Mouse (Mus musculus): ENCODE data around the gene Trim12a. TPM values are rescaled to one million over a fixed set of nuclear protein-coding genes. Genes with fewer than 3 reads are reported as not detected.
"Not testable (repeated sequence)": the region's sequence is repeated elsewhere in the genome, so short reads cannot be mapped to it uniquely, and the experiment has no call there.

The Trim12a gene
- polyA plus RNA-seq, 1 experiment = not detected

- TF ChIP-seq GATA1 (IDR thresholded peaks at IDR 0.05; ENCODE audit: low read length) (no peak), TAL1 (IDR thresholded peaks at IDR 0.05; ENCODE audit: low read length) (no peak)
- H3K27me3 ChIP-seq (ENCODE audit: control insufficient read depth) = no peaks in the 10 kb centered on the region
- no peaks in the 10 kb centered on the region for H3K9me3 ChIP-seq (ENCODE audit: control insufficient read depth, low read length)
- no peak overlapping the region for H3K4me3 ChIP-seq (replicated peaks)
- no peaks in the 10 kb centered on the region for H3K4me1 ChIP-seq (ENCODE audit: control insufficient read depth)
- no peaks in the 10 kb centered on the region for H3K36me3 ChIP-seq (ENCODE audit: control insufficient read depth)
Observed at GRCm38 (mm10) chr7:104291638-104292400, 23.4 kb downstream of the Trim12a start.

- TF ChIP-seq GATA1 (IDR thresholded peaks at IDR 0.05; ENCODE audit: low read length) = no peak
- TF ChIP-seq TAL1 (IDR thresholded peaks at IDR 0.05; ENCODE audit: low read length) = no peak
- Histone ChIP-seq H3K36me3 (ENCODE audit: control insufficient read depth) (no peaks in the 10 kb centered on the region), H3K4me1 (ENCODE audit: control insufficient read depth) (no peaks in the 10 kb centered on the region), H3K4me3 (replicated peaks) (no peak overlapping the region), H3K9me3 (ENCODE audit: control insufficient read depth, low read length) (no peaks in the 10 kb centered on the region), H3K27me3 (ENCODE audit: control insufficient read depth) (no peaks in the 10 kb centered on the region)
Observed at GRCm38 (mm10) chr7:104290641-104291040, 24.6 kb downstream of the Trim12a start.

- not testable (repeated sequence) for H3K4me1 ChIP-seq (ENCODE audit: control insufficient read depth); H3K27me3 ChIP-seq (ENCODE audit: control insufficient read depth); H3K36me3 ChIP-seq (ENCODE audit: control insufficient read depth); H3K4me3 ChIP-seq (replicated peaks); H3K9me3 ChIP-seq (ENCODE audit: control insufficient read depth, low read length)
Observed at GRCm38 (mm10) chr7:104287576-104288443, 27.5 kb downstream of the Trim12a start, which contains the start of gene Trim5. Trim5 (minus strand) TSS chr7:104288094.

GRCm38 (mm10) chr7:104279361-104279760 lies 35.9 kb downstream of the Trim12a start:
- H3K27me3 ChIP-seq (ENCODE audit: control insufficient read depth); H3K9me3 ChIP-seq (ENCODE audit: control insufficient read depth, low read length); H3K36me3 ChIP-seq (ENCODE audit: control insufficient read depth); H3K4me3 ChIP-seq (replicated peaks); H3K4me1 ChIP-seq (ENCODE audit: control insufficient read depth): not testable (repeated sequence)

GRCm38 (mm10) chr7:104265335-104265734 lies 49.9 kb downstream of the Trim12a start:
- not testable (repeated sequence) for H3K4me1 ChIP-seq (ENCODE audit: control insufficient read depth); H3K36me3 ChIP-seq (ENCODE audit: control insufficient read depth); H3K4me3 ChIP-seq (replicated peaks)

GRCm38 (mm10) chr7:104260380-104260779 lies 54.9 kb downstream of the Trim12a start:
- not testable (repeated sequence) for H3K27me3 ChIP-seq (ENCODE audit: control insufficient read depth); H3K4me3 ChIP-seq (replicated peaks); H3K9me3 ChIP-seq (ENCODE audit: control insufficient read depth, low read length); H3K4me1 ChIP-seq (ENCODE audit: control insufficient read depth); H3K36me3 ChIP-seq (ENCODE audit: control insufficient read depth)

More at GRCm38 (mm10) chr7:104265335-104265734, 49.9 kb downstream of the Trim12a start:
- not testable (repeated sequence) for H3K27me3 ChIP-seq (ENCODE audit: control insufficient read depth); H3K9me3 ChIP-seq (ENCODE audit: control insufficient read depth, low read length)

Other genes with a start within 250 kb of the Trim12a start
- not detected in 2 replicates for gene Olfr644, start 243.6 kb downstream of the Trim12a start, polyA plus RNA-seq (2012)
- not detected in 2 replicates for gene Olfr645, start 230.0 kb downstream of the Trim12a start, polyA plus RNA-seq (2012)
- gene Olfr646, start 210.6 kb downstream of the Trim12a start, polyA plus RNA-seq (2012) = not detected in 2 replicates
- not detected in 2 replicates for gene Ubqln5, start 185.6 kb downstream of the Trim12a start, polyA plus RNA-seq (2012)
- gene Olfr643, start 178.1 kb downstream of the Trim12a start, polyA plus RNA-seq (2012) = not detected in 2 replicates
- gene Ubqln3, start 172.2 kb downstream of the Trim12a start, polyA plus RNA-seq (2012) = not detected in 2 replicates
- gene Ubqlnl, start 164.9 kb downstream of the Trim12a start, polyA plus RNA-seq (2012) = not detected in 2 replicates
- not detected in 2 replicates for gene Olfm5, start 150.6 kb downstream of the Trim12a start, polyA plus RNA-seq (2012)
- 0.03 TPM in 1 of 2 replicates, not detected in the other for gene Olfr648, start 132.1 kb downstream of the Trim12a start, polyA plus RNA-seq (2012)
- gene Olfr649, start 119.5 kb downstream of the Trim12a start, polyA plus RNA-seq (2012) = not detected in 2 replicates
- not detected in 2 replicates for gene Trim6, start 96.7 kb downstream of the Trim12a start, polyA plus RNA-seq (2012)
- gene Trim34a, start 71.0 kb downstream of the Trim12a start, polyA plus RNA-seq (2012) = not detected in 2 replicates
- gene Trim5, start 27.4 kb downstream of the Trim12a start, polyA plus RNA-seq (2012) = 0.03 TPM in 1 of 2 replicates, not detected in the other
- not detected in 2 replicates for gene Trim34b, start 14.0 kb upstream of the Trim12a start, polyA plus RNA-seq (2012)
- 0.04 and 0.05 TPM in 2 replicates for gene Trim12c, start 37.9 kb upstream of the Trim12a start, polyA plus RNA-seq (2012)
- not detected in 2 replicates for gene Trim30b, start 54.4 kb upstream of the Trim12a start, polyA plus RNA-seq (2012)
- gene Trim30c, start 85.4 kb upstream of the Trim12a start, polyA plus RNA-seq (2012) = not detected in 2 replicates
- gene Trim30a, start 149.7 kb upstream of the Trim12a start, polyA plus RNA-seq (2012) = not detected in 2 replicates
- gene Trim30d, start 192.4 kb upstream of the Trim12a start, polyA plus RNA-seq (2012) = not detected in 2 replicates
- not detected in 2 replicates for gene Olfr651, start 234.7 kb upstream of the Trim12a start, polyA plus RNA-seq (2012)
- gene Olfr652, start 245.4 kb upstream of the Trim12a start, polyA plus RNA-seq (2012) = not detected in 2 replicates